10 mouse cellular contexts compared by ENCODE assay signal in genomic region chr1:153140747-153141228, GRCm38 (mm10). TPM values are rescaled to one million over a fixed set of nuclear protein-coding genes. Genes with fewer than 3 reads are reported as not detected.
DNase-seq lines count a peak whose midpoint lies in the region; ATAC-seq and TF ChIP-seq lines count a peak whose summit lies in the region.
"Had no signal": no experiment of that assay in that cellular context is flagged by ENCODE, and none has a peak within 500 bp of the region (broad histone marks: within the 10 kb centered on the region; RNA-seq: fewer than 3 reads in every experiment).

No protein-coding gene starts in this region.

- no peak for DNase-seq in kidney, adult 9 months
- peak; percentile 44 for DNase-seq in embryo, embryonic 10 days (ENCODE audit: low spot score)
- DNase-seq in limb, embryonic 14.5 days (ENCODE audit: low spot score) = peak; percentile 48
- peak; percentile 77 for DNase-seq in thymus, adult 2 months
- no peak for DNase-seq in hindbrain, embryonic 11.5 days (ENCODE audit: low spot score)
- no peak for DNase-seq in layer of hippocampus, adult 11-12 months (ENCODE audit: low spot score)
- DNase-seq in right cerebral cortex, postnatal 10 days (ENCODE audit: low spot score in 2 of 2) = no peak
- DNase-seq: cerebellum, postnatal 36 days had no signal

- no peaks in the 10 kb centered on the region for H3K27me3 ChIP-seq in kidney, embryonic 14.5 days (ENCODE audit: control insufficient read depth, insufficient read depth, low read length)
- H3K27me3 ChIP-seq in limb, embryonic 14.5 days (ENCODE audit: control insufficient read depth, insufficient read depth, low read length) = no peaks in the 10 kb centered on the region
- no peaks in the 10 kb centered on the region for H3K27me3 ChIP-seq in thymus, adult 2 months (ENCODE audit: control insufficient read depth, insufficient read depth, low read length)
- no peaks in the 10 kb centered on the region for H3K27me3 ChIP-seq in hindbrain, embryonic 11.5 days (ENCODE audit: control insufficient read depth, insufficient read depth, low read length)
- H3K27me3 ChIP-seq: hindbrain, embryonic 12.5 days had no signal

- H3K9me3 ChIP-seq in kidney, embryonic 14.5 days (ENCODE audit: control insufficient read depth, low read length) = no peaks in the 10 kb centered on the region
- H3K9me3 ChIP-seq in limb, embryonic 14.5 days (ENCODE audit: control insufficient read depth, low read length) = no peaks in the 10 kb centered on the region
- no peaks in the 10 kb centered on the region for H3K9me3 ChIP-seq in hindbrain, embryonic 11.5 days (ENCODE audit: control insufficient read depth, low read length)
- H3K9me3 ChIP-seq: hindbrain, embryonic 12.5 days had no signal

- H3K4me1 ChIP-seq in kidney, embryonic 14.5 days (ENCODE audit: control insufficient read depth, insufficient read depth, low read length) = peaks cover 6% of the 10 kb centered on the region; the same call in 1 of the 2 replicates
- no peaks in the 10 kb centered on the region for H3K4me1 ChIP-seq in limb, embryonic 14.5 days (ENCODE audit: control insufficient read depth, insufficient read depth, low read length)
- peaks cover 24% of the 10 kb centered on the region for H3K4me1 ChIP-seq in thymus, adult 2 months (replicated peaks; ENCODE audit: control insufficient read depth, insufficient read depth, low read length)
- no peaks in the 10 kb centered on the region for H3K4me1 ChIP-seq in hindbrain, embryonic 11.5 days (replicated peaks; ENCODE audit: control insufficient read depth, insufficient read depth, low read length)
- H3K4me1 ChIP-seq: hindbrain, embryonic 12.5 days had no signal

- peak; percentile 61; the same call in 1 of the 2 replicates for ATAC-seq in kidney, embryonic 14.5 days (ENCODE audit: low FRiP score, low TSS enrichment)
- no peak; the same call in 1 of the 2 replicates for ATAC-seq in limb, embryonic 14.5 days (ENCODE audit: low FRiP score, low read depth)
- no peak for ATAC-seq in hindbrain, embryonic 11.5 days (ENCODE audit: low FRiP score)

- H3K27ac ChIP-seq in kidney, embryonic 14.5 days (ENCODE audit: low read depth, low read length) = peak overlapping the region; percentile 49; the same call in 1 of the 2 replicates
- H3K27ac ChIP-seq in limb, embryonic 14.5 days (replicated peaks; ENCODE audit: low read depth, low read length) = no peak overlapping the region
- peak overlapping the region; percentile 36 for H3K27ac ChIP-seq in thymus, adult 2 months (ENCODE audit: control insufficient read depth, insufficient read depth, low read length)
- H3K27ac ChIP-seq in hindbrain, embryonic 11.5 days (ENCODE audit: low read depth, low read length) = no peak overlapping the region
- H3K27ac ChIP-seq: hindbrain, embryonic 12.5 days had no signal

- no peak for TF ChIP-seq CTCF in thymus, adult 2 months (IDR thresholded peaks at IDR 0.05; ENCODE audit: borderline replicate concordance, control insufficient read depth, extremely low read depth, insufficient read depth, low read length, poor library complexity)

- WGBS in kidney, embryonic 14.5 days = 6% methylated on average over 8 of the region's 8 CpGs
- WGBS in limb, embryonic 14.5 days = 9% methylated on average over 8 of the region's 8 CpGs
- 5% methylated on average over 8 of the region's 8 CpGs for WGBS in thymus, adult 2 months
- 42% methylated on average over 8 of the region's 8 CpGs for WGBS in hindbrain, embryonic 11.5 days

- no peak for TF ChIP-seq POLR2A in limb, embryonic 14.5 days (IDR thresholded peaks at IDR 0.05; ENCODE audit: borderline replicate concordance, extremely low read depth, insufficient read depth, insufficient read length)
- no peak for TF ChIP-seq POLR2A in thymus, adult 2 months (IDR thresholded peaks at IDR 0.05; ENCODE audit: control insufficient read depth, extremely low read depth, insufficient read depth, low read length, poor library complexity)

- H3K9ac ChIP-seq in kidney, embryonic 14.5 days (ENCODE audit: low read depth, low read length) = no peak overlapping the region
- H3K9ac ChIP-seq in limb, embryonic 14.5 days (ENCODE audit: low read depth, low read length, severe bottlenecking) = no peak overlapping the region
- H3K9ac ChIP-seq in hindbrain, embryonic 11.5 days (ENCODE audit: low read depth, low read length) = no peak overlapping the region
- H3K9ac ChIP-seq: hindbrain, embryonic 12.5 days had no signal

- H3K4me3 ChIP-seq in kidney, embryonic 14.5 days (ENCODE audit: low read length) = no peak overlapping the region
- H3K4me3 ChIP-seq in limb, embryonic 14.5 days (replicated peaks; ENCODE audit: low read length) = no peak overlapping the region
- no peak overlapping the region for H3K4me3 ChIP-seq in thymus, adult 2 months (ENCODE audit: control insufficient read depth, insufficient read depth, low read length)
- no peak overlapping the region for H3K4me3 ChIP-seq in hindbrain, embryonic 11.5 days (ENCODE audit: low read depth, low read length)
- H3K4me3 ChIP-seq: hindbrain, embryonic 12.5 days had no signal

- H3K36me3 ChIP-seq in kidney, embryonic 14.5 days (ENCODE audit: control insufficient read depth, insufficient read depth, low read length) = no peaks in the 10 kb centered on the region
- no peaks in the 10 kb centered on the region for H3K36me3 ChIP-seq in limb, embryonic 14.5 days (ENCODE audit: control insufficient read depth, insufficient read depth, low read length)
- no peaks in the 10 kb centered on the region for H3K36me3 ChIP-seq in thymus, adult 2 months (ENCODE audit: control insufficient read depth, insufficient read depth, low read length)
- H3K36me3 ChIP-seq in hindbrain, embryonic 11.5 days (ENCODE audit: control insufficient read depth, insufficient read depth, low read length) = no peaks in the 10 kb centered on the region
- H3K36me3 ChIP-seq: hindbrain, embryonic 12.5 days had no signal

- H3K4me2 ChIP-seq in kidney, embryonic 14.5 days (replicated peaks; ENCODE audit: low read depth, low read length) = no peak overlapping the region; the same call in 1 of the 2 replicates
- H3K4me2 ChIP-seq in limb, embryonic 14.5 days (replicated peaks; ENCODE audit: low read depth, low read length, severe bottlenecking) = no peak overlapping the region
- no peak overlapping the region for H3K4me2 ChIP-seq in hindbrain, embryonic 11.5 days (replicated peaks; ENCODE audit: low read depth, low read length)
- H3K4me2 ChIP-seq: hindbrain, embryonic 12.5 days had no signal

RNA-seq across cellular contexts. Expression of gene Lamc2, which starts 45.5 kb away (rescaled TPM):
- polyA plus RNA-seq in kidney, embryonic 14.5 days (2014; fragmentation: Nextera tagmentation; extraction: Ambion mirVana) = 24.5 and 44.2 TPM in 2 replicates
- 4.6 and 4.9 TPM in 2 replicates for polyA plus RNA-seq in limb, embryonic 14.5 days (2012; rRNA removed)
- 9.9 and 10.6 TPM in 2 replicates for polyA plus RNA-seq in limb, embryonic 14.5 days (2014; fragmentation: Nextera tagmentation; extraction: Ambion mirVana)
- 9.9 and 11.4 TPM in 2 replicates for polyA plus RNA-seq in thymus, adult 2 months (2012; rRNA removed)
- polyA plus RNA-seq in hindbrain, embryonic 11.5 days (2014; fragmentation: Nextera tagmentation; extraction: Ambion mirVana) = 0.77 and 1.0 TPM in 2 replicates

Comparison
In these comparisons a context has a peak if more than half of its experiments do, and no peak if none do; other contexts are left out.
1. H3K27ac ChIP-seq: peak in kidney, embryonic 14.5 days (single experiment) and thymus, adult 2 months (single experiment); none in limb, embryonic 14.5 days (single experiment) and hindbrain, embryonic 11.5 days (single experiment).
2. DNase-seq: peak in embryo, embryonic 10 days (single experiment), limb, embryonic 14.5 days (single experiment) and thymus, adult 2 months (single experiment); none in kidney, adult 9 months (single experiment), hindbrain, embryonic 11.5 days (single experiment), layer of hippocampus, adult 11-12 months (single experiment) and right cerebral cortex, postnatal 10 days (0 of 2).